Mouse (Mus musculus) retina, postnatal 7 days (tissue): ENCODE data around the gene 2210407C18Rik.

Source experiments
- DNase-seq: peaks from one replicate; pipeline ENCODE4 v3.0.0-alpha.2; 2012; ENCODE audit warnings: low read depth, low spot score

Gene 2210407C18Rik

DNA sequence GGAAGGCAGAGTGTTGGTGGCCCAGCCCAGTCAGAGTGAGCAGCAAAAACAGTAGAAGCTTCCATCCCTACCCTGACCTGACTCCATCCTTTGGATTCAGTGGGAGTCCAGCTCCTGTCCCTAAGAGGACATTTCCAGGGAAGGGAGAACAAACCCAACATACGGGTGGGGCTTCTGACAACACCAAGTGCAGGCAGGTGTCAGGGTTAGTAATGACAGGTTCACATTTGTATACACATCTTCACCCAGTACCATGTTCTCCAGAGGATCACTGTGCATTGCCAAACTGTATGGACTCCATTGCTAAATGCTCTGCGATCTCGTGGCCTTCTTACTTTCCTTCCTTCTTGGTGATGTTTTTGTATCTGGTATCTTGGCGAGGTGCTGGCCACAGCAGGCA is at the start of gene 2210407C18Rik:
2210407C18Rik (minus strand) TSS at position 101 of the 400 bp plus-strand sequence.
- no peak for DNase-seq

- DNase-seq: no peak
These were observed 42.7 kb upstream of the 2210407C18Rik start, which contains the start of gene Olfr322 for GRCm38 (mm10) chr11:58658596-58658995. TSS of gene Olfr322 (plus strand) at chr11:58658782.

DNA sequence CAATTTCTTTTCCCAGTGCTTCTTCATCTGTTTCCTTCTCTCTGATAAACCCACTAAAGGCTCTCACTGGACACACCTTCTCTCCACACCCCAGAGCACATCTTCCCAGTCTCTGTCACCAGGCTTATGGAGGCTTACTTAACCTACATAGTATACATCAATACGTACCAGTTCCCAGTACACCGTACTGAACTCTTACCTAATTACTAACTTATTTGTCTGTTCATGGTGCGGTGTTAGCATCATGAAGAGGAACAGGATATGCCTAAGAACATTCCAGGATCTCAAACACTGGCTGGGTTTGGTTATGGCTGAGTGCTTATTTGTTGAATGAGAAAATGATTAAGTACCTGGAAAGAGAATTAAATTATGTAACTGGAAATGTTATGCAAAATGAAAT is 39.3 kb upstream of the 2210407C18Rik start:
- DNase-seq: no peak

GRCm38 (mm10) chr11:58643350-58643749 is 27.5 kb upstream of the 2210407C18Rik start:
- no peak for DNase-seq

- no peak for DNase-seq
These were observed 25.9 kb upstream of the 2210407C18Rik start for GRCm38 (mm10) chr11:58641638-58642358.

DNA sequence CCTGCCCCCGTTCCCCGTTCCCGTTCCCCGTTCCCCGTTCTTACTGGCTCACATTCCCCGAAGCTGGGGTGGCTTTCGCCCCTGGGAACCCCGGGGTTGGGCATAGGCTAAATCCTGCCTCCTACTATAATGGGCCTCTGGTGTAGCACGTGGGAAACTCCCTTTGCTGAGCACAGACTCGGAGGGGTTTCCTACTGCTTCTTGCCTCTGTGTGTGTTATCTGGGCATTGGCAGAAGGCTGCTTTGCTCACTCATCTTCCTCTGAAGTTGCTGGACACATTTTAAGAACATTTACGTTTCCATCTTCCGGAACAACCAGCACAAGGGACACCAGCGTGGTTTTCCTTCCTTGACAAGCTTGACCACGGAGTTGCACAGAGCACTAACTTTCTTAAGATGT is 25.2 kb upstream of the 2210407C18Rik start:
- no peak for DNase-seq

DNA sequence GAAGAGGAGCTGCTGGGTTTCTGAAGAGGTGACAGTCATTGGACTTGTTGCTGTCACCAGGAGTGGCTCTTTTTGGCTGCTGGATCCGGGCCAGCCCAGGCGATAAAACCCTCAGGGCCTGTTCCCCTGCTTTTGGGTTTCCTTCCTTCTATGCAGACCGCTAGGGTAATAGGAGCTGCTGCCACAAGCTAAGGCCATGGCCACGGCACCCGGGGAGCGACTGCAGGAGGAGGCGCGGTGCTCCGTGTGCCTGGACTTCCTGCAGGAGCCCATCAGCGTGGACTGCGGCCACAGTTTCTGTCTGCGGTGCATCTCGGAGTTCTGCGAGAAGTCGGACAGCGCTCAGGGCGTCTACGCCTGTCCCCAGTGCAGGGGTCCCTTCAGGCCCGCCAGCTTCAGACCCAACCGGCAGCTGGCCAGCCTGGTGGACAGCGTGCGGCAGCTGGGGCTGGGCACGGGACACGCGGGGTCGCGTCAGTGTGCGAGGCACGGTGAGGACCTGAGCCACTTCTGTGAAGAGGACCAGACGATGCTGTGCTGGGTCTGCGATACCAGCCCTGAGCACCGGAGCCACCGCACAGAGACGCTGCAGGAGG is 24.5 kb upstream of the 2210407C18Rik start, which contains the start of gene Trim58:
Trim58 (plus strand) TSS at position 194 of the 596 bp plus-strand sequence.
- no peak for DNase-seq

DNA sequence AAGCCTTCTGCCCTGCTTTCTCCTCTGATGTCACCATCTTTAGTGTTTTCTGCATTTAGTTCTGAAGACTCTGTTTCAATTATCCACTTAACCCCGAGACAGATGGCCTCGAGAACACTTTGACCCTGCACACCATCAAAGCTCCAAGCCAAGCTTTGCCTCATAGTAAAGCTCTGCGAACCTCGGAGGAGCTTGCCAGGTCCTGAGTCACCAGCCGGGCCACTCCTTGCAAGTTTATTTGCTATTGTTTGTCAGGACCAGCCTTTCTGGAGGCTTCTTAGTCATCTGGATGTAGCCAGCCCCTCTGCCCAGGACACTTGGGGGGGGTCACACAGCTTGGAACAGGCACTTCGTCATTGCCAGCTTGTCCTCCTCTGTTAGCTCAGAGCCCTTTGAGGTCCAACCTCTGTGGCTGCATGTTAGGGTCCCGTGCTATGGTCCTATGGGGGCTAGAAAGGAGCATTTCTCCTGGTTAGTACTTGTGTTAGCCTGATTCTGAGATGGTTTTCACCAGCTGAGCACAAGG is 22.4 kb upstream of the 2210407C18Rik start:
- no peak for DNase-seq

GRCm38 (mm10) chr11:58636376-58636977 is 20.6 kb upstream of the 2210407C18Rik start:
- DNase-seq: peak; percentile 28

GRCm38 (mm10) chr11:58634878-58635277 is 19.0 kb upstream of the 2210407C18Rik start:
- no peak for DNase-seq

- no peak for DNase-seq
These were observed 14.5 kb upstream of the 2210407C18Rik start, which contains the start of gene Olfr323 for GRCm38 (mm10) chr11:58630401-58630800. TSS of gene Olfr323 (minus strand) at chr11:58630501.

GRCm38 (mm10) chr11:58626146-58626545 is 10.3 kb upstream of the 2210407C18Rik start:
- DNase-seq: no peak

GRCm38 (mm10) chr11:58618793-58619192 is 2.9 kb upstream of the 2210407C18Rik start:
- DNase-seq: no peak

- DNase-seq: no peak
These were observed 2.5 kb upstream of the 2210407C18Rik start for GRCm38 (mm10) chr11:58618369-58618768.

DNA sequence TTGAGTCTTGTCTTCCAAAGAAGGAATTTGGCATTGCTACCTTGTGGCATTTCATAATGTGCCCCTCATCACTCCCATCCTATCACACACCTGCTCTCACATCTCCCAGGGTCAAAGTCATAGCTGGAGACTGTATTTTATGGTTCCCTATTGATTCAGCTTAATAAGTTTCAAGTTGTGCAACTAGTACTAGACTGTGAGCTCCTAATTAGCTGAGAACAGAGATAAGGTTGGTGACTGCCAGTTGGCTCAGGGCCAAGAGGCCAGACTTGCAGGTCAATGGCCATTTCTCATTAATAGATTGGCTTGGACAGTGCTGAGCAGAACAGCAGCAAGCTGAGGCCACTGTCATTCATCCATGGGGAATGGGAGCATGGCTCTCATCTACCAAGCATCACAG is 1.3 kb downstream of the 2210407C18Rik start:
- DNase-seq: no peak

DNA sequence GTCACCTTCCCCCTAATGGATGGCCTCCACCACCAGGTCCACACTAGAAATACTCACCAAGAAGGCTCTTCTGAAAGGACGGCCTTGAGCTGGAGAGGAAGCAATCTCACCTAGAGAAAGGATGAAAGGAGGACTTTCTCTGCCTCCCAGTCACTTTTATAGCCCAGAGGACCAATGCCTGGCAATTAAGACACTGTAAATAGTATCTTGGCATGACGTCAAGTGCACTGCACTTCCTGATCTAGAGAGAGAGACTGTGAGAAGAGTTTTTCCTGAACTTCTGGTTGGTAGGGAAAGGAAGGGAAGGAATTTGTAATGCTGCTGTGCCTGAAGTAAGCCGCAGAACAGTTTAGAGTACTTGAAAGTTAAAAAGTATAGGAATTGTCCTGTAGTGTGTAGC is 2.5 kb downstream of the 2210407C18Rik start:
- no peak for DNase-seq

- DNase-seq: no peak
These were observed 8.8 kb downstream of the 2210407C18Rik start for GRCm38 (mm10) chr11:58607030-58607429.

DNA sequence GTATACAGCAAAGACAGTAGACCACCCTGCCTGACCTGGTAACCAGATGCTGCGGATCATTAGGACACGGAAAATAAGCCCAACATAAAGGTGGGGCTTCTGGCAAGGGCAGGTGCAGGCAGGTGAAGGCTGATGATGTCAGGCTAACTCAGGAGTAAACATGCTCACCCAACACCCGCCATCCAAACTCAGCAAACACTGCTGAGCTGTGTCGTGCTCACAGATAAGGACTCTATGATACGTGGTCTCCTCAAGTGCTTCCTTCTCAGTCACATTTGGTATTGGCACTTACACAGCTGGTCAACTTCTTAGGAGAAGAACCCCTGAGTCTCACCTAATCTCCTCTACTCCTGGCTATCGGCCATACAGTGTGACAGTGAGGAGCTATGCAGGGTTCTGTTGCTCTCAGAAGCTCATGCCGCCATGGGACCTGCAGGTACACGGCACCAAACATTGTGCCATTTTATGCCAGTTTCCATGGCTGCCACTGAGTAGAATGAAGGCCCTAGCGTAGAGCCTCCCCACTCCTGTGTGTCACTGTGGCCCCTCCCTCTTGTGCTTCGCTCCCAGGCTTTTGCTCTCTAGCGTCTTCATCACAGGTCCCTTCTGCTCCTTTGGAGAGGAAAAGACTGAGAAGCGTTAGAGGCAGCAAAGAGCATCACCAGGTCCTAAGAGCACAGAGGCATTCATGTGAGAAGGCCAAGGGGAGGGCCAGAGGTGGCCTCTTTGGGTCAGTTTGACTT is 9.5 kb downstream of the 2210407C18Rik start:
- DNase-seq: no peak

GRCm38 (mm10) chr11:58605228-58605627 is 10.6 kb downstream of the 2210407C18Rik start:
- DNase-seq: no peak

DNA sequence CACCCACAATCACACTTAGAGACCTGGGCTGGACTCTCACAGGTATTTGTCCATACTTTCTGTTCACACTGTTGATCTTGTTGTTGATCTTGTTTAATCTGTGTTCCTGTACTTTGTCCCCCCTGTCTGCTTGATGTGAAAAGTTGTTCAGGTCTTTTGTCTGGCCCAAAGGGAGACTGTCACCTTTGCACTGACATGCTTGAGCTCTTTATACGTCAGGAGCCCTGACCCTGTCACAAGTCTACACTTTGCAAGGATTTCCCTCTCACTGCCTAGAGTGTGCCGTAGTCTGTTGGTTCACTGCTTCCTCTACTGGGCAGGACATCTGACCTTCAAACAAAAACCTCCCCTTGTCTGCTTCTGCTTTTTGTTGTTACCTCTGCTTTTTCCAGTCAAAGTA is 11.2 kb downstream of the 2210407C18Rik start:
- DNase-seq: no peak

DNA sequence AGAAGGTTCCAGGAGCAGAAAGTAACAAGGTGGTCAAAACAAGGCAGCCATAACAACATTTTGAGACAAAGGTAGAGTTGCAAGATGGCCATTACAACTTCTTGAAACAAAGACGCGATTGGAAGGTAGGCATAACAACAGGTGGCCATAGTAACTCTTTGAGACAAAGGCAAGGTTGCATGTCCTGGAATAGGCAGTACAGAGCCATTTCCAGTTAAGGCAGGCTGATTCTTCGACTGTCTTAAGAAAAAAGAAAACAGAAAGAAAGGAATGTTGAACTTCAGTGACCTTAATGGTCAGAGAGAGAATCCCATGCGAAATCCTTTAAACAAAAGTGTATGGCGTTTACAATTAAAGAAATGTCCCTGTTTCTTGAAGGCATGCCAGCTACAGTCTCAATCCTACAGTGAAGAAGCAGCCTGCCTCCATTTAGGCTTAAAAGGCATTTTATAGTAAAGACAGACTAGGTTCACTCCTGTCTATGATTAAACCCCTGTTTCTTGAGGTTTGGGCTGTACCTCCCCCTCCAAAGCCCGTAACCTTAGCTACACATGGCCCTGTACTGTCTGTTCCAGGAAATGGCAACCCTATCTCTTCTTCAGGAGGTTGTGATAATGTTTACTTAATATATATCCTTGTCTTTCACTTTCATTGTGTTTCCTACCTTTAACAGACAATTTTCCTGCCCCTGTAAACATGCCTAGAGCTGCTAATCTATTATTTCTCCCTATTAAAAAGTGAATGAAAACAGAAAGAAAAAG is 12.9 kb downstream of the 2210407C18Rik start:
- DNase-seq: no peak
